Mouse (Mus musculus): ENCODE data around the gene Serinc4.

The Serinc4 gene

DNA sequence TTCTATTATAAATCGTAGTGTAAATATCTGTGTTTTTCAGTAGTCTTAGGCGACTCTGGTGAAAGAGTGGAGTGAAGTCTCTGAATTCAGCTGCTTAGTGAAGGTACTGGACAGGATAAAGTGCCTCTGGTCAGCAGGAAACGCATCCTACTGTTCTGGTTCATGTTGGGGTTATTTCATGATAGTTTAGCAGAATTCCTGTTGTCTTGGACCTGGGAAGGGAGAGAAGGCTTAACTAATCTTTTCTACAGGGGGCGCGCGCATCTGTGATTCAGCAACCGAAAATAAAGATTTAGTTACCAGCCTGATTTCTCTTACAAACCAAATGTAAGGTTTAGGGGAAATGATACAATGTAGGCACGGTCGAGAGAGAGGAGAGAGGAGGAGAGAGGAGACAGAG is 8.4 kb downstream of the Serinc4 start:
- peak; percentile 23 for DNase-seq (ENCODE audit: low spot score)

GRCm38 (mm10) chr2:121447006-121447405 is 9.6 kb downstream of the Serinc4 start:
- no peak for DNase-seq (ENCODE audit: low spot score)

DNA sequence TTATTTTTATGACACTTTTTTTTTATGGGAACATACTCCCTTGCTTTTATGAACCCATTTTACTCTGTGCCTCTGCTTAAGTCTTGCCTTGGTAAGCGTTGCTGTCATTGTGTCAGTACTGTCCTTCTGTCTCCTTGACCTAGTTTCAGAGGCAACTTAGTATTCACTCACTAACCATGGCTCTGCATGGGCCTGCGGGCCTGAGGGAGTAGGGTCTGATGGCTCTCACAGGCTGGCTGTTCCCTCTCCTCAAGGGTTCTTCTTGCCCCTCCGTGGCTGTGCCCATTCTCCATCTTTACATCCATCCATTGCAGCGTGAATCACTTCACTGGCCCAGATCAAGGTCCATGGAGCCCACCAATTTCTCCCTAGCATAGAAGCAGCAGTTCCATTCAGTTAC is 10.1 kb downstream of the Serinc4 start:
- DNase-seq (ENCODE audit: low spot score), result no peak

- no peak for DNase-seq (ENCODE audit: low spot score)
These were observed 11.5 kb downstream of the Serinc4 start for GRCm38 (mm10) chr2:121445117-121445516.

DNA sequence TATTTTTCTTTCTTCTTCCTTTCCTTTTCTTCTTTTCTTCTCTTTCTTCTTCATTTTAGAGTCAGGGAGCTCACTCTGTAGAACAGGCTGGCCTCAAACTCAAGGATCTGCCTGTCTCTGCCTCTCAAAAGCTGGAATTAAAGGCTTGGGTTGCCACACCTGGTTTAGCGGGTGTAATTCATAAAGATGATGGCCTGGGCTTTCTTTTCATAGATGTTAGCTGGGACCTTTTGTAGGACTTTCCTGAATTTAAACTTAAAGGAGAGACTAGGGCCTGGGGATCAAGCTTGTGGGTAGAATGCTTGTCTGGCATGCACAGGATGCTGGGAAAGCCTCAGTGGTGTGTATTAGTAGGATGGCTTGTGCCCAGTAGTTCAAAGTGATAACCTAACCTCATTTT is 12.4 kb downstream of the Serinc4 start, which contains the start of gene Ell3:
TSS of gene Ell3 (minus strand) at position 101 of the 400 bp plus-strand sequence.
- no peak for DNase-seq (ENCODE audit: low spot score)

DNA sequence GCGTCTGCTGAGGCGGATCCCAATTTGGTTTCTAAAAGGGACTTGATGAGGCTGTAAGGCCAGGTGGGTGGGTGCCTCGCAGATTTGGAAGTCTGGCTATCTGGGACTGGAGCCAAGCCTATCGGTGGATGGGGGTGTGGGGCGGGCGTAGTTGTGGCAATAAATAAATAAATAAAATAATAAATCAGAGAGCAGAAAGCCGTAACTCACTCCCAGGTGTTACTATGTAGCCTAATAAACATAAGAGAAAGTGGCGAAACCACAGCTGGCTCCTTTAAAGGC is 13.6 kb downstream of the Serinc4 start:
- no peak for DNase-seq (ENCODE audit: low spot score)

GRCm38 (mm10) chr2:121442259-121443067 is 14.1 kb downstream of the Serinc4 start:
- DNase-seq (ENCODE audit: low spot score), result peak; percentile 68

DNA sequence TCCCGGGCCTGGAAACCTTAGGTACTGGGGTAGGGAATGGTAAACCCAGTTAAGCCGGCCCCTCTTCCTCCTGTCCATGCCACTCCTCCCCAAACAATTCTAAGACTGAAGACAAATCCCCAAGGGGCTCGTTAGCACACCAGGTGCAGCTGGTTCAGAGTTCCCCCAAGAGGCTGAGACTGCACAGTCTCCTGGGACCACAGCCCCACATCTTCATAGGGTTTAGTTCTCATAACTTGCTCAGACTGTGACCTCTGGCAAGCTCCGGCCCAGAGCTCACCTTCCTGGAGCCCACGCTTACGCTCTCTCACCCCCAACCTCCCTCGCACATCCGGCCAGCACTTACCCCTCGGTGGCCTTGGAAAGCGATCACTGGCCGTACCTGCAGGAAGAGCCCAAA is 14.8 kb downstream of the Serinc4 start:
- DNase-seq (ENCODE audit: low spot score), result no peak

- DNase-seq (ENCODE audit: low spot score), result no peak
These were observed 15.6 kb downstream of the Serinc4 start for GRCm38 (mm10) chr2:121440834-121441605.

DNA sequence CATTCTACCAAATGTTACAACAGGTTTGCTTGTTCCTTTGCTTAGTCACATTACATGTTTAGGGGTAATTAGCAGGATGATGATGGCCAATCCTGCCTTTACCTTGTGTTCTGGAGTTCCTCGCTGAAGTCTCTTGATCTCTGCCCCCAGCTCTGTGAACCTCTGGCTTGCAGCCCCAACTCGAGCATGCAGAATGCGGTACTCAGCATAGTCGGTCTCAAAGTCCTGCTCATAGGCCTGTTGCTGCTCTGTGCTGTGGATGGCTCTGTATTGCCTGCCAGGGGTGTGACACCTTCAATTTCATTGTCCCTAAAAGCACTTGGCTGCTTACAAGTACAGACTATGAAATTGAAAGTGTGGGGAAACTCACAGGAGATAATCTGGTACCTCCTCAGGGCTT is 16.8 kb downstream of the Serinc4 start:
- DNase-seq (ENCODE audit: low spot score), result no peak

- no peak for DNase-seq (ENCODE audit: low spot score)
These were observed 21.7 kb downstream of the Serinc4 start for GRCm38 (mm10) chr2:121434854-121435253.

- no peak for DNase-seq (ENCODE audit: low spot score)
These were observed 30.7 kb downstream of the Serinc4 start for GRCm38 (mm10) chr2:121425890-121426289.

DNA sequence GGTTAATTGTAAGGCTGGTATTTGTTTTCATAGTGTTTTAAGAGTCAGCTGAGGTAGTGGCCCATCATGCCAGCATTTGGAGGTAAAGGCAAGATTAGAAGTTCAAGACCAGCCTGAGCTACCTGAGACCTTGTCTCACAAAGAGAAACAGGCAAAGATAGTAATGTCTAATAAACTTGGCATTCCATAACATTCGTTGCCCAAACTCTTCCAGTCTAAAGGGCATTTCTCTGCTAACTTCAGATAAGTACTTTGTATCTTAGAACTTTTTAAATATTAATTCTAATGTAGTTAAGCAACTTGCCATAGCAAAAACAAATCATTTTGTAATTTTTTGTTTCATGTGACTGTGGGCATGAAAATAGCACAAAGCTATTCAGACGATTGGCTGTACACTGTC is 33.4 kb downstream of the Serinc4 start:
- no peak for DNase-seq (ENCODE audit: low spot score)

DNA sequence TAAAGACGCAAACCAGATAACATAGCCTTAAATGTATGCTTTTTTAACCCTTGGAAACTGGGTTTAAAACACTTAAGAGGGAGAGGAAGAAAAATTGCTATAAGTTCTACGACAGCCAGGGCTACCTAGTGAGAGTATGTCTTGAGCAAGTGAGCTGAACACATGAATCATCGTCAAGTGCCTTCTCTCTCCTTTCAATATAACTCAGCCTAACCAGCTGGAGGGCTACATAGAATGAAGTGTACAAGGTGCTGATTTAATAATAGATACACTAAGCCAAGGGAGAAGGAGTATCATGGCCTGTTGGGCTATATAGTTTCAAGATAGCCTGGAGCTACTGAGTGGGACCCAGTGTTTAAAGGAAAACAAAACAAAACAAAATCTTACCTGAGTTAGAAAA is 38.1 kb downstream of the Serinc4 start:
- DNase-seq (ENCODE audit: low spot score), result no peak

DNA sequence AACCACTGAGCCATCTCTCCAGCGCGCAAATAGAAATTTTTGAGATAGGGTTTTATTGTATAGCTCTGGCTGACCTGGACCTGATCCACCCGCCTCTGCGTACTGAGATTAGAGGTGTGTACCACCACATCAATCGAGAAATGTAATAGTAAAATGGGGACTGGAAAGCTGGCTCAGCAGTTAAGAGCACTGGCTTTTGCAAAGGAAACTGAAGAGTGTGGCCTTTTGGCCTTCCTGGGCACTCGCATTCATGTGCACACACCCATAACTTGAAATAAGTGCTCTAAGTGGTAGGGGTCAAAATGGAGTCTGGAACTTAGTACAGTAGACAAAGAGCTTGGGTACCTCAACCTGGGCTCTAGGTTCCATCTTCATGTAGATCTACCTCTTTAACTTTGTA is 40.2 kb downstream of the Serinc4 start:
- DNase-seq (ENCODE audit: low spot score), result no peak

- no peak for DNase-seq (ENCODE audit: low spot score)
These were observed 41.0 kb downstream of the Serinc4 start for GRCm38 (mm10) chr2:121415591-121415990.

- DNase-seq (ENCODE audit: low spot score), result no peak
These were observed 41.5 kb downstream of the Serinc4 start for GRCm38 (mm10) chr2:121415103-121415502.

DNA sequence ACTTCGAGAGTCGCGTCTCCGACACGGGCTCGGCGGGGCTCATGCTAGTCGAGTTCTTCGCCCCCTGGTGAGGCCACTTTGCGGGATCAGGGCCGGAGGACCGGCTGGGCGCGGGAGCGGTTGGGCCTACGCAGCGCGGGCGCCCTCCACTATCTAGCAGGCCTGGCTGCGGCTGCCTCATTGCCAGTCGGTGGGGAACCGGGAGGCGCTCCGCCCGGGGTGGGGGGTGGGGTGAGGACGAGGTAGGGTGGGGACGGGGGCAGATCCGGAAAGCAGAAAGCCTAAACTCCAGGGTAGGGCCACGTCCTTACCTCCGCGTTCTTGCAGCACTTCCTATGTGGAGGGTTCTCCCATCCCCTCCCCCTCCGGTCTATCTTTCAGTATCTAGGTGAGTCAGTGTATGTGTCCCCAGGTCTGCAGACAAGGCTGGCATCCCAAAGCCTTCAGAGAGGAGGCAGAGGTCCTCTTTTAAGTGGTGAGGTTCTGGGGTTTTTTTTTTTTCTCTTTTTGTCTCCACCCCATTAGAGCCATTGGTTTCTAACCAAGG is 42.4 kb downstream of the Serinc4 start:
- no peak for DNase-seq (ENCODE audit: low spot score)

GRCm38 (mm10) chr2:121413387-121414042 is 43.1 kb downstream of the Serinc4 start, which contains the start of the genes Pdia3 and Catsper2:
Gene Pdia3 (plus strand): TSS chr2:121413775.
Gene Catsper2 (minus strand): TSS chr2:121413792.
- DNase-seq (ENCODE audit: low spot score), result peak; percentile 93

- DNase-seq (ENCODE audit: low spot score), result peak; percentile 14
These were observed 43.7 kb downstream of the Serinc4 start for GRCm38 (mm10) chr2:121412843-121413386.

GRCm38 (mm10) chr2:121408160-121408559 is 48.4 kb downstream of the Serinc4 start:
- peak; percentile 20 for DNase-seq (ENCODE audit: low spot score)

DNA sequence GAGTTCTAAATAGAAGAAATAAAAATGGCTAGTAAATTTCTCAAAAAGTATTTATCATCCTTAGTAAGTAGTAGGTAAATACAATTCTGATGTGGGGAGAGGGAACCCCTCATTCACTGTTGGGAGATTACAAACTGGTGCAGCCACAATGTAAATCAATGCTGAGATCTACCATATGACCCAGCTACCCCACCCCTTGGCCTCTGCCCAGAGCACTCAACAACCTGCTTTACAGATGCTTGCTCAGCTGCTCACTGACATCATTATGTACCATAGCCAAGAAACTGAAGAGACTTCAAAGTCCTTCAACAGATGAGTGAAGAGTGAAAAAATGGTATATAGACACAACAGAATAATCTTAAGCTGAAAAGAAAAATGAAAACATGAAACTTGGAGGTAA is 53.3 kb downstream of the Serinc4 start:
- DNase-seq (ENCODE audit: low spot score), result no peak
